Mouse (Mus musculus): ENCODE measurements around the gene Dusp1.

Dusp1 gene

GRCm38 (mm10) chr17:26563476-26563875 is 1.5 kb upstream of the Dusp1 start:
- DNase-seq (ENCODE audit: inconsistent age in 2 of 2, low spot score in 1 of 2), result peak in 1 of 2 experiments; percentile 37

- no peak for DNase-seq (ENCODE audit: inconsistent age in 2 of 2, low spot score in 1 of 2)
These were observed 364 bp upstream of the Dusp1 start for GRCm38 (mm10) chr17:26562292-26562691.

GRCm38 (mm10) chr17:26561290-26561640 is 663 bp downstream of the Dusp1 start, which contains the start of gene Ergic1:
TSS of gene Ergic1 (plus strand) at chr17:26561489.
- DNase-seq (ENCODE audit: inconsistent age in 2 of 2, low spot score in 1 of 2), result peak; percentile 94 to 97

- DNase-seq (ENCODE audit: inconsistent age in 2 of 2, low spot score in 1 of 2), result peak in 1 of 2 experiments; percentile 70
These were observed 1.2 kb downstream of the Dusp1 start for GRCm38 (mm10) chr17:26560526-26561289.

GRCm38 (mm10) chr17:26553033-26553432 is 8.9 kb downstream of the Dusp1 start:
- no peak for DNase-seq (ENCODE audit: inconsistent age in 2 of 2, low spot score in 1 of 2)

GRCm38 (mm10) chr17:26551104-26551503 is 10.8 kb downstream of the Dusp1 start:
- DNase-seq (ENCODE audit: inconsistent age in 2 of 2, low spot score in 1 of 2), result no peak

- peak in 1 of 2 experiments; percentile 49 for DNase-seq (ENCODE audit: inconsistent age in 2 of 2, low spot score in 1 of 2)
These were observed 12.6 kb downstream of the Dusp1 start for GRCm38 (mm10) chr17:26549148-26549809.

- DNase-seq (ENCODE audit: inconsistent age in 2 of 2, low spot score in 1 of 2), result no peak
These were observed 13.4 kb downstream of the Dusp1 start for GRCm38 (mm10) chr17:26548566-26548965.

- DNase-seq (ENCODE audit: inconsistent age in 2 of 2, low spot score in 1 of 2), result peak in 1 of 2 experiments; percentile 71
These were observed 14.2 kb downstream of the Dusp1 start for GRCm38 (mm10) chr17:26547771-26548170.

- no peak for DNase-seq (ENCODE audit: inconsistent age in 2 of 2, low spot score in 1 of 2)
These were observed 17.5 kb downstream of the Dusp1 start for GRCm38 (mm10) chr17:26544319-26544963.

- DNase-seq (ENCODE audit: inconsistent age in 2 of 2, low spot score in 1 of 2), result no peak
These were observed 21.8 kb downstream of the Dusp1 start for GRCm38 (mm10) chr17:26540083-26540482.

GRCm38 (mm10) chr17:26537722-26538471 is 24.0 kb downstream of the Dusp1 start:
- DNase-seq (ENCODE audit: inconsistent age in 2 of 2, low spot score in 1 of 2), result peak in 1 of 2 experiments; percentile 47

GRCm38 (mm10) chr17:26535251-26536136 is 26.4 kb downstream of the Dusp1 start:
- DNase-seq (ENCODE audit: inconsistent age in 2 of 2, low spot score in 1 of 2), result peak in 1 of 2 experiments; percentile 62

GRCm38 (mm10) chr17:26534695-26535094 is 27.2 kb downstream of the Dusp1 start:
- DNase-seq (ENCODE audit: inconsistent age in 2 of 2, low spot score in 1 of 2), result no peak

GRCm38 (mm10) chr17:26533871-26534372 is 28.0 kb downstream of the Dusp1 start:
- peak in 1 of 2 experiments; percentile 75 for DNase-seq (ENCODE audit: inconsistent age in 2 of 2, low spot score in 1 of 2)

GRCm38 (mm10) chr17:26532476-26533045 is 29.4 kb downstream of the Dusp1 start:
- DNase-seq (ENCODE audit: inconsistent age in 2 of 2, low spot score in 1 of 2), result no peak

GRCm38 (mm10) chr17:26531395-26532027 is 30.4 kb downstream of the Dusp1 start:
- peak in 1 of 2 experiments; percentile 42 for DNase-seq (ENCODE audit: inconsistent age in 2 of 2, low spot score in 1 of 2)

- peak; percentile 82 to 90 for DNase-seq (ENCODE audit: inconsistent age in 2 of 2, low spot score in 1 of 2)
These were observed 31.3 kb downstream of the Dusp1 start for GRCm38 (mm10) chr17:26530590-26531081.

- peak; percentile 74 to 89 for DNase-seq (ENCODE audit: inconsistent age in 2 of 2, low spot score in 1 of 2)
These were observed 32.1 kb downstream of the Dusp1 start for GRCm38 (mm10) chr17:26529791-26530241.
